Mouse (Mus musculus) C2C12 (cell line): ENCODE data around the gene Folr2.

Source experiments
- CEBPB ChIP-seq: IDR thresholded peaks from one replicate; pipeline ENCODE4 v1.6.1; 2011; ENCODE audit warnings: low read depth, mild to moderate bottlenecking, control low read depth, moderate library complexity
- CTCF ChIP-seq: IDR thresholded peaks from one replicate; pipeline ENCODE4 v1.5.1; 2011; ENCODE audit not compliant: control insufficient read depth, insufficient read depth, insufficient read length
- FOSL1 ChIP-seq: IDR thresholded peaks from one replicate; pipeline ENCODE4 v1.8.0; 2011; ENCODE audit warnings: mild to moderate bottlenecking, low read length; ENCODE audit not compliant: poor library complexity, insufficient read depth, severe bottlenecking
- MAX ChIP-seq: IDR thresholded peaks from one replicate; pipeline ENCODE4 v1.6.1; 2011; ENCODE audit warnings: mild to moderate bottlenecking, control low read depth
- MYOD1 ChIP-seq: IDR thresholded peaks from one replicate; pipeline ENCODE4 v1.6.1; 2011; ENCODE audit warnings: low read depth; ENCODE audit not compliant: control insufficient read depth, insufficient read length
- MYOG ChIP-seq: IDR thresholded peaks from one replicate; pipeline ENCODE4 v1.6.1; 2011; ENCODE audit not compliant: control insufficient read depth, insufficient read length; ENCODE audit errors: extremely low read depth
- USF1 ChIP-seq: IDR thresholded peaks from one replicate; pipeline ENCODE4 v1.6.1; 2011; ENCODE audit warnings: low read depth, mild to moderate bottlenecking, control low read depth, moderate library complexity

DNA sequence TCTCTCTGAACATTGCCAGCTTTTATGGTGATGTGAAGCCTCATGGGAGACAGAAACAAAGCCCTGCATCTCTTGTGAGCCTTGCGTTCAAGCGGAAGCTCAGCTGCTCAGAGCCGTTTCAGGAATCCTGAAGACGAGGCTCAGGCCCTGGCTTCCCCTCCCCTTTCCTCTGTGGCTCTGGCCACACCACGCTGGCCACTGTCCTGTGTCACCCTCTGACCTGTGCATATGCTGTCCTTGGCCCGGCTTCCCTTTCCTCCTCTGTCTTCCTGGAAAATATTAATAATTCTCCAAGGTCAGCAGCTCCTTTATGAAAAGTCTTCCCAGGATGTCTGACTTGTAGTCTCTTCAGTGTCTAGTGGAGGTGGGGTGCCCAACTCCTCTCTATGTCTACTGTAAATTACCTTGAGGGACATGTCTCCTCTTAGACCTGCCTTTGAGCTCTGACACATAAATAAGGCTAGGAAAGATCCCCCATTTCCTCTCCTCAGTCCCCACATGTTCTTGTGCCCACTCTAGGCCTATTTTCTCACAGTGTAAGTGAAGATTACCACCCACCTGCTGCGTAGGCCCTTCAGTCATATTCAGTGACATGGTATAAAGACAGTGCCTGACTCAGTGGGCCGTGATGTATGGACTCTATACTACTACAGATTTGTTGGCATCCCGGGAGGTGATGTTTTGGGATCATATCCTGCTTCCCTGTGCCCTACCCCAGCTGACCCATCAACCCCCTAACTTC lies 25.6 kb upstream of the Folr2 start:
- TF ChIP-seq CTCF (no peak), MAX (no peak), USF1 (no peak), MYOD1 (no peak), FOSL1 (no peak), CEBPB (no peak), MYOG (no peak)
